Mouse (Mus musculus) embryonic facial prominence, embryonic 13.5 days (tissue): ENCODE data around the gene Rnf152. TPM values are rescaled to one million over a fixed set of nuclear protein-coding genes. Genes with fewer than 3 reads are reported as not detected.

Source experiments
- ATAC-seq: fragments of 200-750 bp; cut with Nextera tagmentation; 2 replicates; pipeline ENCODE4 v1.8.0; 2017; ENCODE audit warnings: low read depth; ENCODE audit not compliant: insufficient number of reproducible peaks, insufficient read depth, low FRiP score, low TSS enrichment
- H3K27ac ChIP-seq: fragments of 300-500 bp; sonication (generic); 2 replicates; pipeline ENCODE4 v1.5.1; 2015; ENCODE audit warnings: moderate library complexity, mild to moderate bottlenecking, inconsistent platforms
- H3K27me3 ChIP-seq: fragments of 300-500 bp; sonication (generic); 2 replicates; pipeline ENCODE4 v1.6.1; 2015; ENCODE audit warnings: mild to moderate bottlenecking, inconsistent platforms
- H3K36me3 ChIP-seq: fragments of 300-500 bp; sonication (generic); 2 replicates; pipeline ENCODE4 v1.6.1; 2015; ENCODE audit warnings: mild to moderate bottlenecking, inconsistent platforms
- H3K4me1 ChIP-seq: fragments of 300-500 bp; sonication (generic); 2 replicates; pipeline ENCODE4 v1.6.1; 2015; ENCODE audit warnings: inconsistent platforms
- H3K4me2 ChIP-seq: fragments of 300-500 bp; sonication (generic); 2 replicates; pipeline ENCODE4 v1.6.1; 2015; ENCODE audit warnings: moderate library complexity, mild to moderate bottlenecking, inconsistent platforms
- H3K4me3 ChIP-seq: fragments of 300-500 bp; sonication (generic); 2 replicates; pipeline ENCODE4 v1.5.1; 2015; ENCODE audit warnings: mild to moderate bottlenecking, inconsistent platforms
- H3K9ac ChIP-seq: fragments of 300-500 bp; sonication (generic); 2 replicates; pipeline ENCODE4 v1.6.1; 2015; ENCODE audit warnings: mild to moderate bottlenecking, inconsistent platforms
- H3K9me3 ChIP-seq: fragments of 300-500 bp; sonication (generic); 2 replicates; pipeline ENCODE4 v1.6.1; 2016; ENCODE audit warnings: inconsistent platforms
- WGBS: fragments of 180-500 bp; shearing (Covaris S2); methylation state at CpG from one replicate; pipeline ENCODE4 v1.1.7; 2015; ENCODE audit warnings: mixed read lengths; 5-methylcytosine and 5-hydroxymethylcytosine counted together
- polyA plus RNA-seq: library from polyadenylated mRNA; unstranded; fragments of >200 nt; fragmentation: Nextera tagmentation; extraction: Ambion mirVana; gene quantifications from 2 replicates; pipeline ENCODE4 v1.2.1, GENCODE M21; 2015

The Rnf152 gene
- polyA plus RNA-seq, 1 experiment from 2014 or later, result 1.00 TPM

DNA sequence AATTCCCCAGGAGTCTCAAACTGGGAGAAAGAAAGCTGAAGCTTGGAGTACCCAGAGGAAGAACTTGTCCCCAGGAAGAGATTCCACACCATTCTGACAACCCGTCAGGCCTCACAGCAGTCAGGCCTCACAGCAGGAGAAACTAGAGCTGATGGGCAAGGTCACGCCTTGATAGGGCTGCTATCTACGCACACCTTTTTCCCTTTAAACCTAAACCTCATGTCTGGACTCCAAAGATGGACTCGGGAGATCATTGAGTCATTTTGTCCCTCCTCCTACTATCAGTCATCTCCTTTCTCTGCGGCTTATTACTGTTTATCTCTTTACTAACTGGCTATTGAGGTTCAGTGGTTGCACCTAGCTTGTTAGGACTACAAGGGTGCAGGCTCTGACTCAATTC, 96.3 kb downstream of the Rnf152 start:
- H3K9ac ChIP-seq, result no peak overlapping the region
- 78% methylated on average over 5 of the region's 5 CpGs for WGBS
- H3K27ac ChIP-seq, result no peak overlapping the region
- no peak overlapping the region for H3K4me3 ChIP-seq
- H3K4me1 ChIP-seq, result 0 out of 2 replicates have a peak, but pooled peaks cover 2% of the 10 kb centered on the region
- no peaks in the 10 kb centered on the region for H3K36me3 ChIP-seq
- no peak for ATAC-seq
- H3K9me3 ChIP-seq, result no peaks in the 10 kb centered on the region
- no peak overlapping the region for H3K4me2 ChIP-seq
- H3K27me3 ChIP-seq, result no peaks in the 10 kb centered on the region

DNA sequence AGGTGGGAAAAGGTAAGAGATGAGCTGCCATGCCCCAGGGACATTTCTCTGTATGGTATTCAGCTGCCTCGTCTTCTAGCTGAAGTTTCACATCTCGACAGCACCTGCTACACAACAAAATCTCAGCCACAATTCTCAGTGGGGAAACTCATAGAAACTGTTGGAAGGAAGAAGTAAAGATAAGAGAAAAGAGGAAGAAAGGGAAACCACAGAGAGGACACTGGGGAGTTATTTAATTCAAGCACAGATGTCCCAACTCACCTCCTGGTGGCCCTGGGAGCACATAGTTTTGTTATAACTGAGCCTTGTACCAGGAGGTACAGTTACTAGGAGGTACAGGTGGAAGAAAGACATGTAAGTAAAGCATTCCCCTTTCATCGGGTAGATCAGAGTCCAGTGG, 99.3 kb downstream of the Rnf152 start:
- no peaks in the 10 kb centered on the region for H3K9me3 ChIP-seq
- H3K9ac ChIP-seq, result no peak overlapping the region
- H3K4me2 ChIP-seq, result no peak overlapping the region
- H3K27me3 ChIP-seq, result no peaks in the 10 kb centered on the region
- H3K27ac ChIP-seq, result no peak overlapping the region
- H3K4me1 ChIP-seq, result no peaks in the 10 kb centered on the region
- no peak overlapping the region for H3K4me3 ChIP-seq
- WGBS, result 66% methylated on average over 3 of the region's 3 CpGs
- ATAC-seq, result no peak
- H3K36me3 ChIP-seq, result no peaks in the 10 kb centered on the region

DNA sequence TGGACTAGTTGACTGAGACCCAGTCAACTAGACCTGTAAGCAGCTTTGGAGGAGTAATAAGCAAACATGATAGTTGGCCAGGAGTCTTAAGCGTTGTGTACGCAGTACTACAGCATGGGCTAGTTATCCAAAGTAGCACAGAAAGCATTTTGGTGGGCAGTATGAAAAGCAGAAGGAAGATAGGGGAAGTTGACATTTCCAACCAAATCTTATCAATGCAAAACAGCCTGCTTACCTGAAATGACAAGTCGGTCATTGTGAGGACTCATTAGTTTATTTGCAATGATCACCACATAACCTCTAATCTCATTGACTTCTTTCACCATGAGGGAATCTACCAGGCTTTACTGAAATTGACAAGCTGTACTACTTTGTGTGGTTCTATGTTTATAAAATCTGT, 107.3 kb downstream of the Rnf152 start:
- H3K4me1 ChIP-seq, result no peaks in the 10 kb centered on the region
- H3K9ac ChIP-seq, result no peak overlapping the region
- 92% methylated on average over 3 of the region's 3 CpGs for WGBS
- H3K4me3 ChIP-seq, result no peak overlapping the region
- ATAC-seq, result no peak
- H3K27me3 ChIP-seq, result no peaks in the 10 kb centered on the region
- peaks cover 4% of the 10 kb centered on the region; the same call in 1 of the 2 replicates for H3K9me3 ChIP-seq
- no peak overlapping the region for H3K4me2 ChIP-seq
- no peak overlapping the region for H3K27ac ChIP-seq
- no peaks in the 10 kb centered on the region for H3K36me3 ChIP-seq

DNA sequence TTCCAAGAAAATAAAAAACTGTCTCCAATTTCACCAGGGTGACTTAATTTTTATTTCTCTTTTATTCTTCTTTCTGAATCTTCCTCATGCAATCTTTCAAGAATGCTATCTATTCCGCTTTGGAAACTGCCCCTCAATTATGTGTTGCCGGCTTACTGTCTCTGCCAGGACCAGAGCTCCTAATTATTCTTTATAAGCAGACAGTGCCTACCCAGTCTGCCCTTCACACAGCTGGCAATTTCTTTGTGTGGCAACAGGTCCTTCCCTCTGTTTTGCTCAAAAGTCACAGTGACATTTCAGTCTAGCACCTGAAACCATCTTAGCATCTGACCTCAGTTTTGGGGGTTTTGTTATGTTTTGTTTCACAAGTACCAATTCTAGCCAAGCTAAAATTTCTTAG, 109.9 kb downstream of the Rnf152 start:
- no peak overlapping the region for H3K27ac ChIP-seq
- no peak for ATAC-seq
- H3K4me3 ChIP-seq, result no peak overlapping the region
- H3K4me2 ChIP-seq, result no peak overlapping the region
- WGBS, result 52% methylated on average over 2 of the region's 2 CpGs
- H3K9me3 ChIP-seq, result peaks cover 4% of the 10 kb centered on the region; the same call in 1 of the 2 replicates
- no peaks in the 10 kb centered on the region for H3K4me1 ChIP-seq
- no peaks in the 10 kb centered on the region for H3K36me3 ChIP-seq
- no peak overlapping the region for H3K9ac ChIP-seq
- H3K27me3 ChIP-seq, result no peaks in the 10 kb centered on the region

DNA sequence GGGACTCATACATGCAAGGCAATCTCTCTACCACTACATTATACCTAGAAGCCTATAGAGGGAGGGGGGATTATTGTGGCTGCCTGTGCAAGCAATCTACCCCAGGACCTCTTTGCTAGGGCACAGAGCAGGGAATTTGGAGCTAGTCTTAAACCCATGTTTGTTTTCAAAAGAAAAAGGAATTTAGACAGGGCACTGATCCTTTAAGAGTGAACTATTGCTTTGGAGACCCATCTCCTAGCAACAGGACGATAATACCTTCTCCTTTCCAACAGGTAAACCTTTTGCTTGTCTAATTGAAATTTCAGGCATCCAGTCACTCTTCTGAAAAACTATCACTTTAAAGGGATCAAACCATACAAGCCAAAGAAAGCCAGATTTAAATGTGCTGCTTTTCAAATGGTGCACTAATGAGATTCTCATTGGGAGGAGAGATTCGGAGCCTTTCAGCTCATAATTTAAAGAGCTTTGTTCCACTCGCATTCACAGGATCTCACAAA, 110.4 kb downstream of the Rnf152 start:
- Histone ChIP-seq H3K4me1 (no peaks in the 10 kb centered on the region), H3K36me3 (no peaks in the 10 kb centered on the region), H3K9ac (no peak overlapping the region), H3K4me3 (no peak overlapping the region), H3K4me2 (no peak overlapping the region), H3K9me3 (no peaks in the 10 kb centered on the region), H3K27ac (no peak overlapping the region), H3K27me3 (no peaks in the 10 kb centered on the region)
- no peak for ATAC-seq
- WGBS, result 43% methylated on average over 3 of the region's 3 CpGs

DNA sequence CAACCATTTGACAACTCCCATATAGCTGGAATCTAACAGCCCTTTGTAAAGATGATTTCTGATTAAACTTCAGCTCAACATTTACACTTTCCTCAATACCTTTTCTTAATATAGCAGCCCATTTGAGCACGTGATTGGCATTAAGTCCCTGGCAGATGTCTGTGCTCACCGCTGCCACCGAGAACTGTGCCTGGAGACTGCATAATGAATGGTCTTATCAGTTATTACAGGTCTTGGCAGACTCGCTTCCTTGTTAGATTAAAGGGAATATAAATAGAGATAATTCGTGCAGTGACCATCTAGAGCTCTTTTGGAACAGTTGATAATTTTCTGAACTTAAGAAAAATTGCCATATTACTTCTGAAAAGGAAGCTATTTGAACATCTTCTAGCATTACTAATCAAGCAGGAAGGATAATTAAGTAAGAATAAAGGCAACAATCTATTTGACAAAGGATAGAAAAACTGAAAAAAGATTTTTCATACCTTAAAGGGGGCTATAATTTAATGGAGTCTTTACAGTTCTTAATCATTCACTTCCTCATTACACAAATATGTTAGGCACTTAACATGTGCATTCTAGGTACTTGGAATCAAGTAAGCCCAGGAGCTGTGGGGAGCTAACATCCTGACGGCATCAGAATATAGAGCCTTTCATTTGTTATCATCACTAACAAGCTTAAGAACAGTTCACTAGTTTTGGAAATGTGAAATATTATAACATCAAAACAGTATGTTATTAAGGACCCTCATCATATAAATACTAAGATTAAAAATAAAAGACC, 113.0 kb downstream of the Rnf152 start:
- 69% methylated on average over 6 of the region's 6 CpGs for WGBS
- no peaks in the 10 kb centered on the region for H3K9me3 ChIP-seq
- no peak overlapping the region for H3K4me2 ChIP-seq
- no peaks in the 10 kb centered on the region for H3K27me3 ChIP-seq
- no peak overlapping the region for H3K4me3 ChIP-seq
- no peak for ATAC-seq
- no peak overlapping the region for H3K9ac ChIP-seq
- no peaks in the 10 kb centered on the region for H3K36me3 ChIP-seq
- no peak overlapping the region for H3K27ac ChIP-seq
- no peaks in the 10 kb centered on the region for H3K4me1 ChIP-seq

DNA sequence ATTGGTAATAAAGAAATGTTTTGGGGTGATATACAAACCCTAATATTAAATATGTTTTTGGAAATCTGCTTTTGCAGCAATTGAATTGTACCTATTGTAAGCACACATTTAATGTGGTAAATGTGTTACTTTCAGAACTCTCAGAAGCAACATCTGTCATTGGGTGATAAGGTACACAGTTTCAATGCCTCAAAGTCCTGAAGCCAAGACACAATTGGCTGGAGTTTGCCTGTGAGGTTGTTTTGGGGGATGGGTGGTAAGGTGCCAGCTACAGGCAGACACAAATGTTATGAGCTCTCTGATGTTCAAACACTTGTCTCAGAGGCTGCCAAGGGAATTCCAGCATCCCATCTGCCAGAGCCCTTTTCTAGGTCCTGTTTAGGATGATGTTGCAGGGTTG, 116.3 kb downstream of the Rnf152 start:
- Histone ChIP-seq H3K36me3 (no peaks in the 10 kb centered on the region), H3K9me3 (no peaks in the 10 kb centered on the region), H3K4me2 (no peak overlapping the region), H3K9ac (no peak overlapping the region), H3K4me3 (no peak overlapping the region), H3K27ac (no peak overlapping the region), H3K4me1 (no peaks in the 10 kb centered on the region), H3K27me3 (no peaks in the 10 kb centered on the region)
- no peak for ATAC-seq
